Mouse (Mus musculus) CD4-positive helper T cell, adult 2 months (primary cell): ENCODE measurements around the gene Terf2ip.

Experiments used
- DNase-seq: peaks from one replicate; pipeline ENCODE4 v3.0.0-alpha.2; 2012; ENCODE audit warnings: low read depth, missing footprints, low spot score

Gene Terf2ip

DNA sequence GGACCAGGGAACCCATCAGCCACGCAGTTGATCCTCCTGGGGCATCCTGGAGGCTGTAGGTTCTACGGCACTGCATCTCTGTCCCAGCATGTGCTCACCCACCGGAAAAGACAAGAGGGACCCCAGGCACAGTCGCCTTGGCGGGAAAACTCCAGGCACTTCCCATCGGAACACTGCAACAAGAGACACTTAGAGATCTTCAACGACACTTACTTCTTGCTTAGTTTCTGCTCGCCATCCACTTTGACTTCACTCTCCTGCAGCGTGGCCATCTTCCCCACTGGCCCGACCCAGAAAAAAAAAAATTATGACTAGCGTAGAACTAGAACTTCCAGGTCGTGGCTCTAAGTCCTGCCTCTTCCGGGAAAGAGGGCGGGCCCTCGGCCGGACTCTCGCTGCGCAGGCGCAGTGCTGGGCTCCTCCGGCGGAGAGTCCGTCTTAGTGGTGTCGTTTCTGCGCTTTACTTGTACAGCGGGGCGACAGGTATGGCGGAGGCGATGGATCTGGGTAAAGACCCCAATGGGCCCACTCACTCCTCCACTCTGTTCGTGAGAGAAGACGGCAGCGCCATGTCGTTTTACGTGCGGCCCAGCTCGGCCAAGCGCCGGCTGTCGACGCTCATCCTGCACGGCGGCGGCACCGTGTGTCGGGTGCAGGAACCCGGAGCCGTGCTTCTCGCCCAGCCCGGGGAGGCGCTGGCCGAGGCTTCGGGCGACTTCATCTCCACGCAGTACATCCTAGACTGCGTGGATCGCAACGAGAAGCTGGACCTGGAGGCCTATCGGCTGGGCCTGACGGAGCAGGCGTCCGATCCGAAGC is at the start of gene Terf2ip, which contains the start of gene Kars:
Gene Terf2ip, plus strand, starts transcription at position 402 of the 819 bp plus-strand sequence.
Gene Kars, minus strand, starts transcription at position 327 of the 819 bp plus-strand sequence.
- peak; percentile 95 for DNase-seq

DNA sequence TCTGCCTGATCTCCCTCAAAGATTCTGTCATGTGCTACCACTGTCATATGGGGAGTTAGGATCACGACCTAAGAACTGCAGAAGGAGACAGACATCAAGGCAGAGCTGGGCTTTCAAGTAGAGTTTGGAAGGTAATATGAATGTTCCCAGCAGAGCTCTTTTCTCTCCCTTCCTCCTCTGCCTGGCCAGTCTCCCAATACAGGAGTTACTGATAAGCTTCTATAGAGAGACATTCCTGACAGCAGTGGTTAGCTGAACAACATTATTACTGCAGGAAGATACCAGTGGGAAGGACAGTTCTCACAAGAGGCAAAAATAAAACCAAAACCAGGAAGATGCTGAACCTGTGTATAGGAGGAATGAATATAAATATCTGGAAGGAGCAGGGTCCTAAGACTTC is 48.6 kb upstream of the Terf2ip start:
- no peak for DNase-seq

- no peak for DNase-seq
Measured at GRCm38 (mm10) chr8:111963091-111963490, 48.1 kb upstream of the Terf2ip start.

DNA sequence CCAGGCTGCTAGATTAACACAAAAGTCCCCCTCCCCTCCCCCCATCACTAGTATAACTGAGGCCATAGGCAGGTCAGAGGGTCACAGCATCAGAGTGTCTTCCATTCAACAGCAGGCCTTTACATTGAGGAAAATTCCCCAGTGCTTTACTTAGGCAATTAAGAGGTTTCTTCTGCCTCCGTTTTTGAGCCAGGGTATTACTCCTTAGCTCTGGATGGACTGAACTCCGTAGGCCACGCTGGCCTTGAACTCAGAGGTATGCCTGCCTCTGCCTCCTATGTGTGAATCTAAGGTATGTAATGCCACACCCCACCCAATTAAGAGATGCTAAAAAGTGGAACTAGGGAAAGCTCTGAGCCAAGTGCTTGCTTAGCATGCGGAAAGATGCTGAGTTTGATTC is 47.7 kb upstream of the Terf2ip start:
- no peak for DNase-seq

- DNase-seq = peak; percentile 45
Measured at GRCm38 (mm10) chr8:111964351-111964750, 46.8 kb upstream of the Terf2ip start.

GRCm38 (mm10) chr8:111964849-111965561 is 46.2 kb upstream of the Terf2ip start:
- no peak for DNase-seq

- DNase-seq = peak; percentile 73
Measured at GRCm38 (mm10) chr8:111967246-111967870, 43.8 kb upstream of the Terf2ip start.

DNA sequence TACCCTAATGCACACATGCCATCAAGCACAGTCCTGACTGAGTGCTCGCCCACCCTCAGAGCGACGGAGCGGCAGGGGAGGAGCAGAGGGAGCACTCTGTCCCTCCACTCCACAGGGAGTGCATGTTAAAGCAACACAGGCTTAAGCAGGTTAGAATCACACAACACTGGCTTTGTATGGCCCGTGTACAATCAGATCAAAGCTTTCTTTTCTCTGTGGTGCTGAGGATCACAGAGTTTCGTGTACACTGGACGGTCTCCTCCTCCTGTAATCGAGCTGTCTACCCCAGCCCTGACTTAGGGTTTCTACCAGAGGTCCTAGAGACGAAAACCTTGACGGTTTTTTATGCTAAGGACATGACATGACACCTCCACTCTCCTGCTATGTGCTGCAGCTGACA is 42.7 kb upstream of the Terf2ip start:
- no peak for DNase-seq

- no peak for DNase-seq
Measured at GRCm38 (mm10) chr8:111968991-111969390, 42.2 kb upstream of the Terf2ip start.

DNA sequence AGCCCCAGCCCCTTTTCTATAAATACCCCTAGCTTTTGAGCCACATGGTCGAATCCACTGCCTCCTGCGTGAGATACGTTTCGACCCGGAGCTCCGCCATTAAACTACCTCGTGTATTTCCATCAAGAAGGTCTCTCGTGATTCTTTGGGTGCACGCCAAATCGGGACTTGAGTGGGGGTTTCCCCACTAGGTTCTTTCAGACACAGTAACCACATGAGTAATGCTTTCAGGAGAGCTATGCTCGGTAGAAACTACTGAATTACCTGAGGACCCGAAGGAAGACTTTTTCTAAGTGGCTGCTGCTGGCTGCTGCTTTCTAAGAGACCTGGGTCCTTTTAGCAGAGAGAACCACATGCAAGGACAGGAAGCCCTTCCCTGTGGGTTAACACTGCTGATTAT is 37.1 kb upstream of the Terf2ip start:
- DNase-seq = peak; percentile 54

DNA sequence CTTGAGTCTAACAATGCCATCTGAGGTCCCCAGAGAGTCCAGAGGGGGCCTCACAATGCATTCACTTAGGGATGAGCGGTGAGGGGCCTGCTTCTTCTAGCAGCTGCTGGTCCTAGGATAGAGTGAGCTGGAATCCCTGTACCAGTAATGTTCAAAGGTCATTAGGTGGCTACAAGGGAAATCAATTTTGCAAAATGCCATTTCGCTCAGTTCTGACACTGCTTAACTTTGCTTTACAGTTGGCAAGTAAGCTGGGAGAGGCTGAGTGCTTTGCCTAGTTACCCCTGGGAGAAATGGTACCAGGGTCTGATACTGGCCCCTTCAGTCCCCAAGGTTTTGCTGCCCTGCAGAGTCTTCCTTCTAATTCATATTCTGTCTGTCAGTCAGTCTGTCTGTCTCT is 35.5 kb upstream of the Terf2ip start:
- DNase-seq = no peak

DNA sequence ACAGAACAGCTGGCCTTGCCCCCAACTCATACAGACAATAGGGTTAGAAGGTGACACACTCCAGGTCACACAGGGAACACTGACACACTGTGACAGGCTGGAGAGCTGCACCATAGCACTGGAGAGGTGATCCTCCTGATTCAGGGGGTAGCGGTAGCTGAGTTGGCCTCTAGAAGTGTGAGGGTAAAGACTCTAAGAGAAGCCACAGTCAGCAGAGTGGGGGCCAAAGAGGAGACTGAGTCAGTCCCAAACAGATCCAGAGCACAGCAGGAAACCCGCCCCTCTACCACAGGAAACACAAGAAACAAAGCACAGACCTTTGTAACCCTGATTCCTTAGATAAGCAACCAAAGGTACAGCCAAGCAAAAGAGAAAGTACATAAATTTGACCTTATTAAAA is 34.9 kb upstream of the Terf2ip start:
- peak; percentile 75 for DNase-seq

DNA sequence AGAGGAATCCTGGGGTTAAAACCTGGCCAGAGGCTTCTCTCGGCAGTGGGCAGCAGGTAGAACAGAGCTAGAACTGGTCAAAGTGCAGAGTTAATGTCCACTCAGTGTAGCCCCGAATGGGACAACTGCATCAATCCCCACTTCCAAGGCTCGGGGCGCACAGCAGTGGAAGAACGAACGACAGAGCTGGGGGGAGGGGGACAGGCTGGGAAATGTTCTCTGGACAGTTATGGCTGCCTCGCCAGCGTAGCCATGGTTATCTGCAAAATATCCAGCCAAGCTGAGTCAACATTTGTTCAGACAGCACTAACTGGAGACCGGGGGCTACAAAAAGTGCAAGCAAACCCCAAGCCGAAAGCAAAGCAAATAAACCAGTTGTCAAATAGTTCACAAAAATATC is 33.1 kb upstream of the Terf2ip start:
- no peak for DNase-seq

- DNase-seq = peak; percentile 32
Measured at GRCm38 (mm10) chr8:111982116-111982515, 29.1 kb upstream of the Terf2ip start.

- DNase-seq = no peak
Measured at GRCm38 (mm10) chr8:111984511-111984910, 26.7 kb upstream of the Terf2ip start.

DNA sequence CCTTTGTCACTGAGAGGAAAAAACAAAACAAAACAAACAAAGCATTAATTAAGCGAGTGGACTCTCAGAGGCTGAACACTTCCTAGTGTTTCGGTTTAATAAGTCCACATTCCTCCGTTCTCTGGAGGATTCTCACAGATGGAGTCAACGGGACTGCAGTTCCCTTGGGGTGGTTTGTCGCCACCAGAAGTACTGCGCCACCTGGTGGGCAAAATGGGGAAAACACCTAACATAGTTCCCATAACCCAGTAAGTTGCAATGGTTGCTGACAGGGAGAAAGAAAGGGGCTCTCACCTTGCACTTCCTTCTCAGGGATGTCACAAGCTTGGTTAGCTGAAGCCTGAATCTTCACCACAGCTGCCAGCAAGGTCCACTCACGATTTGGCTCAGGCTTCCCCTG is 21.3 kb upstream of the Terf2ip start:
- DNase-seq = peak; percentile 84

DNA sequence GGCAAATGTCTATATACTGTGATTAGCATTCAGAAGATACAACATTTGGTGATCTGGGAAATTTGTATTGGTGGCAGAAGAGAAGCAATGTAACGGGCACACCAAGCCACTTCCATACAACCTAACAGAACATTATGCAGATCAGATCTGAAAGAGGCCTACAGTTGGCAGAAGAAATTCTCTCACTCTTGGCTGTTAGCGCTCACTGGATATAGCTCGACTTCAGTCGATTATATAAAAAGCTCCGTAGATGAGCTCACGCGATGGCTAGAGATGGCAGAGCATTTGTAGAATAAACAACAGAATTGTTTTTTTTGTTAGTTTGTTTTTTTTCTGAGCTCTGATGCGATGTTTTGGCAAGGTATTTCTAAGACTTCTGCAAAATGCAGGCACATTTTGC is 19.9 kb upstream of the Terf2ip start:
- no peak for DNase-seq

DNA sequence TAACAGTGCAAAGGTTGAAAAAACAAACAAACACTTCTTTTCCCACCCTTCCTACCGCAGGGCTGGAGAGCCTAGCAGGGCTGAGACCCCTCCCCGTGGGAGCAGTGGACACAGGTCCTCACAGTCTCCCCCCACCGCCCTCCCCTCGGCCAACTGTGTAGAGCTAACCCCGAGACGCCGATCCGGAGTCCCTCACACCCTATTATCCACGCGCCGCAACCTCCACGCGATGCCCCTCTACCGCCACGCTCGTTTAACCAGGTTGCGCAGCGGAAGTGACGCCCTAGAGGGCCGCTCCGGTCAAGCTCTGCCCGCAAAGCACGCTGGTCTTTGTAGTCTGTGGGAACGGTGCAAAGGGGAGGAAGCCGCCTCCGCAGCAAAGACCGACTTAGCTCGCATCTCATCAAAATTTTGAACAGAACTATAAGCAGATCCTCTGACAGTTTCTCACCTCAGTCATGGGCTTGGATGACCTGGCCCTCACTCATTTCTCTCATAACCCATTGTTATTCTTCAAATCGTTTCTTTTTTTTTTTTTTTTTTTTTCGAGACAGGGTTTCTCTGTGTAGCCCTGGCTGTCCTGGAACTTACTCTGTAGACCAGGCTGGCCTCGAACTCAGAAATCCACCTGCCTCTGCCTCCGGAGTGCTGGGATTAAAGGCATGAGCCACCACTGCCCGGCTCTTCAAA is 19.0 kb upstream of the Terf2ip start, which contains the start of gene Adat1:
Gene Adat1, minus strand, starts transcription at position 290 of the 690 bp plus-strand sequence.
- DNase-seq = peak; percentile 89

DNA sequence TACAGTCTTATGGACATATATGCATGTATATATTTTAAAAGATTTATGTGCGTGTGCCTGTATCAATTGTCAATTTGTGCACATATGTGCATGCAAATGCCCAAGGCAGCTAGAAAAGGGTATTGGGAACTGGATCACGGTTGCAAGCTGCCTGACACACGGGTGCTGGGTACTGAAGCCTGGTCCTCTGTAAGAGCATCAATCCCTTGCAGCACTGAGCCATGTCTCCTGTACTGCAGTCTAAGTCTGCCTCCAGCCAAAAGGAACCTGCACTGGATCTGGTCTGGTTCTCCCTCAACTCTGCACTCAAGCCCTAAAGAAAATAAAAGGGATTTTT is 18.5 kb upstream of the Terf2ip start:
- no peak for DNase-seq

- no peak for DNase-seq
Measured at GRCm38 (mm10) chr8:112004754-112005153, 6.4 kb upstream of the Terf2ip start.

GRCm38 (mm10) chr8:112005601-112006000 is 5.6 kb upstream of the Terf2ip start:
- peak; percentile 21 for DNase-seq

- DNase-seq = no peak
Measured at GRCm38 (mm10) chr8:112007669-112008068, 3.5 kb upstream of the Terf2ip start.
